Mouse (Mus musculus) liver, adult 2 months (tissue): ENCODE results near the gene Btn2a2. TPM values are rescaled to one million over a fixed set of nuclear protein-coding genes. Genes with fewer than 3 reads are reported as not detected.

ENCODE experiments used
- DNase-seq: peaks from one replicate; pipeline ENCODE4 v3.0.0-alpha.2; 2011; ENCODE audit warnings: low read depth, low spot score; ENCODE audit errors: extremely low read depth
- H3K27ac ChIP-seq: fragments of 200-500 bp; replicated peaks from 2 replicates; pipeline ENCODE4 v1.5.1; 2012; ENCODE audit warnings: low read depth, mild to moderate bottlenecking, control low read depth, inconsistent platforms, low read length; ENCODE audit not compliant: insufficient read depth
- H3K27me3 ChIP-seq: fragments of 200-500 bp; 2 replicates; pipeline ENCODE4 v1.6.1; 2012; ENCODE audit warnings: mild to moderate bottlenecking, moderate library complexity, low read length, inconsistent platforms; ENCODE audit not compliant: control insufficient read depth, insufficient read depth
- H3K36me3 ChIP-seq: fragments of 200-500 bp; 2 replicates; pipeline ENCODE4 v1.6.1; 2012; ENCODE audit warnings: low read length, inconsistent platforms; ENCODE audit not compliant: control insufficient read depth, insufficient read depth
- H3K4me1 ChIP-seq: fragments of 200-500 bp; 2 replicates; pipeline ENCODE4 v1.6.1; 2011; ENCODE audit warnings: low read length; ENCODE audit not compliant: control insufficient read depth, insufficient read depth
- H3K4me3 ChIP-seq: fragments of 200-500 bp; 2 replicates; pipeline ENCODE4 v1.5.1; 2011; ENCODE audit warnings: low read depth, mild to moderate bottlenecking, control low read depth, low read length, moderate library complexity; ENCODE audit not compliant: insufficient read depth
- H3K79me2 ChIP-seq: fragments of 200-500 bp; 2 replicates; pipeline ENCODE4 v1.6.1; 2012; ENCODE audit warnings: inconsistent platforms, mild to moderate bottlenecking, low read length, moderate library complexity; ENCODE audit not compliant: control insufficient read depth, insufficient read depth
- H3K9ac ChIP-seq: fragments of 200-500 bp; 2 replicates; pipeline ENCODE4 v1.6.1; 2012; ENCODE audit warnings: low read depth, mild to moderate bottlenecking, control low read depth, inconsistent platforms, low read length
- CTCF ChIP-seq: fragments of 200-500 bp; IDR thresholded peaks from 2 replicates; pipeline ENCODE4 v1.5.1; 2011; ENCODE audit warnings: low read depth, low read length, control low read depth
- POLR2A ChIP-seq: fragments of 200-500 bp; IDR thresholded peaks from 2 replicates; pipeline ENCODE4 v1.6.1; 2011; ENCODE audit warnings: low read length, control low read depth; ENCODE audit not compliant: insufficient read depth; ENCODE audit errors: extremely low read depth
- WGBS: fragments of 180-500 bp; shearing (Covaris S2); methylation state at CpG from one replicate; pipeline ENCODE4 v1.1.7; 2018; 5-methylcytosine and 5-hydroxymethylcytosine counted together
- polyA plus RNA-seq: library from polyadenylated mRNA; depleted of rRNA; stranded (reverse); fragments of >200 nt; gene quantifications from 2 replicates; pipeline ENCODE4 v1.2.3, GENCODE M21; 2012
- total RNA-seq: library from RNA; depleted of rRNA; stranded (reverse); fragments of >200 nt; gene quantifications from 2 replicates; pipeline ENCODE4 v1.2.3, GENCODE M21; 2014

Btn2a2 gene
- total and polyA plus RNA-seq, 2 experiments: not detected

DNA sequence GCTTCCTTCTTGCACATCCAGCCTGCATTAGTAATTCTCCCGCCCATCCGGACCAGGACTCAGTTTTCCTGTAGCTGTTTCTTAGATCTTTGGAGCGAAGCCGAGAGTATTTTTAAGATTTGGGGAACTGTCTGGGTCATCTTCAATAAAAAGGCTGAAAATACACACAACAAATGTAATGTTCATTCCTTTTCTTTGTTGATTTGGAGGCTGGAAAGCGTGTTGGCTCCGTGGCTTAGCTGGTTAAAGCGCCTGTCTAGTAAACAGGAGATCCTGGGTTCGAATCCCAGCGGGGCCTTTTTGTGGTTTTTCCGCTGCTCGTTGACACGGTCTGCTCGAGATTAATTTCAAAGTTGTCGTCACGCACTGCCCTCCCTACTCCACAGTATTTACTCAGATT, 38.3 kb downstream of the Btn2a2 start:
- no peak for TF ChIP-seq POLR2A
- no peak for TF ChIP-seq CTCF
- H3K27ac ChIP-seq: no peak overlapping the region

DNA sequence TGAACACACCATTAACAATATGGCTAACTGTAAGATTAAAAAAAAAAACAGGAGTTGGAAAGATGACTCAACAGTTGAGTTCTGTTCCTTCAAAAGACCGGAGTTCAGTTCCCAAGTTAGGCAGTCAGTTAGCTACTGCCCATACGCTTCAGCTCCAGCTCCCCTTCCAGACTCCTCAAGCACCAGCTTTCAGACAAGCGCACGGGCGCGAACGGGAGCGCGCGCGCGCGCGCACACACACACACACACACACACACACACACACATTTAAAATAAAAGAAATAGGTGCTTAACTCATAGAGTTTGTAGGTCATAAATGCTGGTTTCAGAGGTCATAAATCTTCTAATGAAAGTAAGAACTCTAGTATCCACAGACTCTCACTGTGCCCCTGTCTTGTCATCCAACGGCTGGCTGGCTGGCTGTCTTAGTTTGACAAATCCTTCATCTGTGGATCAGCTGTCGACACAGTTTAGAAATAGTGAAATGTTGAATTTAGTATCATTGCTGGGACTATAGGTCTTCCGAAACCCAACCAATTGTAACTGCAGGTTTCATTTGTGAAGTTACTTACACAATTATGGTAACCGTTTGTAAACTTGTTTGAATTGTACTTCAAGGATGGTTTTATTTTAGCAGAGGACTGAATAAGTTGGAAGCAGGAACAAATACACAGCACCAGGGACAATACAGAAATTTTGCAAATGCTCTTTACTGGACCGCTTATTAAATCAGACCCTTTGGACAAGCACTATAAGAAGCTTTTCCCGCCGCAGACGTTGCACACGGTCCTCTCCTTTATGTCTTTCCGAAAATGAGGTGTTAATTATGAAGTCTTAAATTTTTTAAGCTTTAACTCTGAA, 39.2 kb downstream of the Btn2a2 start:
- no peak overlapping the region; the same call in 1 of the 2 replicates for H3K9ac ChIP-seq
- H3K27ac ChIP-seq: no peak overlapping the region
- H3K79me2 ChIP-seq: no peaks in the 10 kb centered on the region
- TF ChIP-seq CTCF (no peak), POLR2A (no peak)
- DNase-seq: peak; percentile 52
- peak overlapping the region; percentile 64 for H3K4me3 ChIP-seq
- H3K36me3 ChIP-seq: no peaks in the 10 kb centered on the region
- H3K4me1 ChIP-seq: peaks cover 2% of the 10 kb centered on the region; the same call in 1 of the 2 replicates
- 1% methylated on average over 24 of the region's 24 CpGs for WGBS
- H3K27me3 ChIP-seq: no peaks in the 10 kb centered on the region

More for the DNA sequence above, 38.3 kb downstream of the Btn2a2 start:
- DNase-seq: peak; percentile 78
- no peaks in the 10 kb centered on the region for H3K27me3 ChIP-seq
- H3K4me3 ChIP-seq: peak overlapping the region; percentile 64
- no peaks in the 10 kb centered on the region for H3K79me2 ChIP-seq
- peak overlapping the region; percentile 14; the same call in 1 of the 2 replicates for H3K9ac ChIP-seq
- no peaks in the 10 kb centered on the region; the same call in 1 of the 2 replicates for H3K4me1 ChIP-seq
- under 1% methylated on average over 15 of the region's 15 CpGs for WGBS
- no peaks in the 10 kb centered on the region for H3K36me3 ChIP-seq

DNA sequence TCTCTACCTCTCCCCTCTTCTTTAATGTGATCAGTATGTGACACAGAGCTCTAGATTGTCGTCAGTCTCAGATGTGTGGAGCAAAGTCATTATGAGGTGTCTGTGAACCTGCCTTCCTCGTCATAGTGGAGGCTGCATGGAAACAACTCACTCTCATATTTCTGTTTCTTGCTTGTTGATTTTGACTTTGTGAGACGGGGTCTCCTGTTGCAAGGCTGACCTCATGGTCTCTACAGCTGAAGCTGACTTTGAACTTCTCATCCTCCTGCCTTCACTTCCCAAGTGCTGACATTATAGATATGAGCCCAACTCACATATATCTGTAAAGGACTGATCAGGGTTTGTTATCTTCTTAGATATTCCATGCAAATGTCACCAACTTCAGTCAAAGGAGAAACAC, 39.9 kb downstream of the Btn2a2 start:
- TF ChIP-seq CTCF (no peak), POLR2A (no peak)
- DNase-seq: no peak
- no peak overlapping the region for H3K27ac ChIP-seq
- no peak overlapping the region for H3K9ac ChIP-seq
- peaks cover 2% of the 10 kb centered on the region; the same call in 1 of the 2 replicates for H3K4me1 ChIP-seq
- no peaks in the 10 kb centered on the region for H3K79me2 ChIP-seq
- 80% methylated on average over 3 of the region's 3 CpGs for WGBS
- no peaks in the 10 kb centered on the region for H3K36me3 ChIP-seq
- H3K4me3 ChIP-seq: no peak overlapping the region
- no peaks in the 10 kb centered on the region for H3K27me3 ChIP-seq

DNA sequence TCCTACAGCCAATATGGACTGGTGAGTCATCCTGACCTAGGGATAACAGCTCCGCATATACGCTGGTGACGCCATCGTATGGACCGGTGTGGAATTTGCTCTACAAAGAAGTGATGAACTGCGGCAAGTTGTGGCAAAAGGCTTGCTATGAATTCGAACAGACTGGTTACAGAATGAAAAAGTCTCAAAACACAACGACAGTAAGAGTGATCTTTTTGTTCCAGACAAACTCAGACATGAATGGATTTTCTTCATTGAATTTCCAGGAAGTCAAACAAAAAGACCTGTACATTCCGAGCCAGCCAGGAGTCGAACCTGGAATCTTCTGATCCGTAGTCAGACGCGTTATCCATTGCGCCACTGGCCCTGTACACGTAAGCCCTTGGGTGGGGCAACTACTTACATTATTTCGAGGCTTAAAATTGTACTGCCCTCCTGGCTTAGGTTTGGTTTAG, 42.1 kb downstream of the Btn2a2 start:
- Histone ChIP-seq H3K79me2 (no peaks in the 10 kb centered on the region), H3K4me3 (peak overlapping the region; percentile 43), H3K4me1 (peaks cover 2% of the 10 kb centered on the region; the same call in 1 of the 2 replicates), H3K27me3 (no peaks in the 10 kb centered on the region), H3K36me3 (no peaks in the 10 kb centered on the region), H3K9ac (0 out of 2 replicates have a peak overlapping the region, but pooled peaks have one; percentile 27), H3K27ac (no peak overlapping the region)
- TF ChIP-seq POLR2A: no peak
- TF ChIP-seq CTCF: no peak
- DNase-seq: peak; percentile 76
- under 1% methylated on average over 16 of the region's 16 CpGs for WGBS

DNA sequence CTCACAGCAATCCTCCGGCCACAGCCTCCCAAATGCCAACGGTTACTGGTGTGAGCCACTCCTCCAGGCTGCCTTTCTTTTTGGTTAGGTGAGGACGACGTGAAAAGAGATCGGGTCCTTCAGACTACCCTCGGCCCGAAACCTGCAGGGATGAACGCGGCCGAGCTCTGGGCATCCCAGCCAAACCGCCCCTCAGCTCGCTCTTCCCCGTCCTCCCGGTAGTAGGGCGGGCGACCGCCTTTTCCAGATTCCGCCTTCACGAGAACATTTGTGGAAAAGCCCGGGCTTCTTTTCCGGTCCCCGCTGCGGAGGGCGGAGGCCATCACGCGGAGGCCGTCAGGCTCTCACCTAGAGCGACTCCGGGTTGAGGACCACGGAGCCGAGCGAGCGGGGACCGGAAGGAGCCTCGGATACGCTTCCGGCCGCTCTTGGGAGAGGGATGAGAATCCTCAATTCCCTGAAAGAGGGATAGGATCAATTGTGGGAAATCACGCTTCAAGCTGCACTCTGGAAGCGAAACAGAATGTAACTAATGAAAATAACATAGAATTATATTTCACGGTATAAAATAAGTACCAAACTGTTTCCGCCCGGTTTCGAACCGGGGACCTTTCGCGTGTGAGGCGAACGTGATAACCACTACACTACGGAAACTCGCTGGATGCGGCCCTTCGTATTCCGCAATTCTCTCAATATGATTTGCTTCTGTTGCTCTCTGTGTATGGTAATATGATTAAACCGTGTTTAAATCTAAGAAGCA, 42.9 kb downstream of the Btn2a2 start:
- Histone ChIP-seq H3K9ac (peak overlapping the region; percentile 72), H3K27me3 (no peaks in the 10 kb centered on the region), H3K27ac (peak overlapping the region; percentile 63), H3K36me3 (no peaks in the 10 kb centered on the region), H3K4me1 (peaks cover 2% of the 10 kb centered on the region; the same call in 1 of the 2 replicates), H3K79me2 (no peaks in the 10 kb centered on the region), H3K4me3 (peak overlapping the region; percentile 87)
- TF ChIP-seq CTCF: no peak
- TF ChIP-seq POLR2A: peak; percentile 32; the same call in 1 of the 2 replicates
- WGBS: under 1% methylated on average over 55 of the region's 55 CpGs
- DNase-seq: peak; percentile 84
